Mouse (Mus musculus) left cerebral cortex, postnatal 25 days (tissue): ENCODE measurements at regions not wholly inside any gene's neighbourhood (a gene's known extent, or its start where the extent isn't known, plus 50 kb on each side); places are given as distances from the start of the nearest gene placed in this dataset.

Experiments used
- DNase-seq, 2 experiments: peaks; one replicate each; pipeline ENCODE4 v3.0.0; 2022; ENCODE audit warnings: low spot score in 2 of 2, mixed read lengths in 1 of 2
- intact Hi-C: fragments of 180-260 bp; cut with DNase I; formaldehyde crosslinking; loops from one replicate; pipeline ENCODE4 v1.15.1; 2025

GRCm38 (mm10) chr11:42941561-42941960 is 94.0 kb upstream of the Gm9972 start:
- intact Hi-C loops, result no loop called here
- DNase-seq, result no peak

GRCm38 (mm10) chr11:42942284-42942683 is 93.3 kb upstream of the Gm9972 start:
- DNase-seq, result no peak
- intact Hi-C loops, result no loop called here

GRCm38 (mm10) chr11:42944573-42944972 is 91.0 kb upstream of the Gm9972 start:
- intact Hi-C loops, result no loop called here

GRCm38 (mm10) chr11:42949823-42950222 is 85.7 kb upstream of the Gm9972 start:
- intact Hi-C loops, result no loop called here
- no peak for DNase-seq

More at GRCm38 (mm10) chr11:42944573-42944972, 91.0 kb upstream of the Gm9972 start:
- no peak for DNase-seq

GRCm38 (mm10) chr11:42954169-42954568 is 81.4 kb upstream of the Gm9972 start:
- no peak for DNase-seq

GRCm38 (mm10) chr11:42965732-42966131 is 69.8 kb upstream of the Gm9972 start:
- intact Hi-C loops, result no loop called here
- no peak for DNase-seq

More at GRCm38 (mm10) chr11:42954169-42954568, 81.4 kb upstream of the Gm9972 start:
- intact Hi-C loops, result no loop called here

- DNase-seq, result no peak
- intact Hi-C loops, result no loop called here
Measured at GRCm38 (mm10) chr11:42978245-42978644, 57.3 kb upstream of the Gm9972 start.
